Mouse (Mus musculus) intestine, embryonic 16.5 days (tissue): Measurements from ENCODE around the gene Cdh4. TPM values are rescaled to one million over a fixed set of nuclear protein-coding genes. Genes with fewer than 3 reads are reported as not detected.

Source experiments
- ATAC-seq: fragments of 200-750 bp; cut with Nextera tagmentation; 2 replicates; pipeline ENCODE4 v1.8.0; 2017; ENCODE audit warnings: moderate TSS enrichment, moderate library complexity
- H3K27ac ChIP-seq: fragments of 300-500 bp; sonication (generic); 2 replicates; pipeline ENCODE4 v1.5.1; 2014; ENCODE audit warnings: mild to moderate bottlenecking, low read length
- H3K27me3 ChIP-seq: fragments of 300-500 bp; sonication (generic); replicated peaks from 2 replicates; pipeline ENCODE4 v1.6.1; 2014; ENCODE audit warnings: low read length, control low read depth, mixed read lengths; ENCODE audit not compliant: control insufficient read depth, insufficient read depth
- H3K36me3 ChIP-seq: fragments of 300-500 bp; sonication (generic); 2 replicates; pipeline ENCODE4 v1.6.1; 2014; ENCODE audit warnings: low read length, control low read depth; ENCODE audit not compliant: control insufficient read depth, insufficient read depth
- H3K4me1 ChIP-seq: fragments of 300-500 bp; sonication (generic); 2 replicates; pipeline ENCODE4 v1.6.1; 2014; ENCODE audit warnings: low read length, control low read depth, mixed read lengths; ENCODE audit not compliant: control insufficient read depth, insufficient read depth
- H3K4me2 ChIP-seq: fragments of 300-500 bp; sonication (generic); 2 replicates; pipeline ENCODE4 v1.6.1; 2014; ENCODE audit warnings: low read depth, low read length, control low read depth
- H3K4me3 ChIP-seq: fragments of 300-500 bp; sonication (generic); 2 replicates; pipeline ENCODE4 v1.5.1; 2014; ENCODE audit warnings: mild to moderate bottlenecking, low read length
- H3K9ac ChIP-seq: fragments of 300-500 bp; sonication (generic); 2 replicates; pipeline ENCODE4 v1.6.1; 2014; ENCODE audit warnings: low read depth, low read length
- H3K9me3 ChIP-seq: fragments of 300-500 bp; sonication (generic); 2 replicates; pipeline ENCODE4 v1.6.1; 2016; ENCODE audit warnings: low read length, control low read depth; ENCODE audit not compliant: control insufficient read depth
- WGBS: fragments of 180-500 bp; shearing (Covaris S2); extraction: QIAGEN DNeasy Blood & Tissue Kit; methylation state at CpG from one replicate; pipeline ENCODE4 v1.1.7; 2014; 5-methylcytosine and 5-hydroxymethylcytosine counted together
- polyA plus RNA-seq: library from polyadenylated mRNA; unstranded; fragments of >200 nt; fragmentation: Nextera tagmentation; extraction: Ambion mirVana; gene quantifications from 2 replicates; pipeline ENCODE4 v1.2.1, GENCODE M21; 2015

The Cdh4 gene
- polyA plus RNA-seq, 1 experiment from 2014 or later, result 2.2 TPM

- H3K9me3 ChIP-seq, result no peaks in the 10 kb centered on the region
- no peak for ATAC-seq
These were observed 164.1 kb downstream of the Cdh4 start for GRCm38 (mm10) chr2:179606341-179606740.

GRCm38 (mm10) chr2:179615906-179616305 lies 173.7 kb downstream of the Cdh4 start:
- Histone ChIP-seq H3K4me3 (no peak overlapping the region), H3K36me3 (no peaks in the 10 kb centered on the region), H3K9me3 (no peaks in the 10 kb centered on the region), H3K27ac (no peak overlapping the region), H3K4me2 (no peak overlapping the region), H3K27me3 (no peaks in the 10 kb centered on the region), H3K9ac (no peak overlapping the region), H3K4me1 (no peaks in the 10 kb centered on the region)
- WGBS, result 56% methylated on average over 5 of the region's 5 CpGs
- ATAC-seq, result no peak

More at GRCm38 (mm10) chr2:179606341-179606740, 164.1 kb downstream of the Cdh4 start:
- Histone ChIP-seq H3K27ac (no peak overlapping the region), H3K9ac (no peak overlapping the region), H3K4me2 (no peak overlapping the region), H3K27me3 (no peaks in the 10 kb centered on the region), H3K4me3 (no peak overlapping the region), H3K4me1 (no peaks in the 10 kb centered on the region), H3K36me3 (no peaks in the 10 kb centered on the region)
- WGBS, result 84% methylated on average over 2 of the region's 2 CpGs

DNA sequence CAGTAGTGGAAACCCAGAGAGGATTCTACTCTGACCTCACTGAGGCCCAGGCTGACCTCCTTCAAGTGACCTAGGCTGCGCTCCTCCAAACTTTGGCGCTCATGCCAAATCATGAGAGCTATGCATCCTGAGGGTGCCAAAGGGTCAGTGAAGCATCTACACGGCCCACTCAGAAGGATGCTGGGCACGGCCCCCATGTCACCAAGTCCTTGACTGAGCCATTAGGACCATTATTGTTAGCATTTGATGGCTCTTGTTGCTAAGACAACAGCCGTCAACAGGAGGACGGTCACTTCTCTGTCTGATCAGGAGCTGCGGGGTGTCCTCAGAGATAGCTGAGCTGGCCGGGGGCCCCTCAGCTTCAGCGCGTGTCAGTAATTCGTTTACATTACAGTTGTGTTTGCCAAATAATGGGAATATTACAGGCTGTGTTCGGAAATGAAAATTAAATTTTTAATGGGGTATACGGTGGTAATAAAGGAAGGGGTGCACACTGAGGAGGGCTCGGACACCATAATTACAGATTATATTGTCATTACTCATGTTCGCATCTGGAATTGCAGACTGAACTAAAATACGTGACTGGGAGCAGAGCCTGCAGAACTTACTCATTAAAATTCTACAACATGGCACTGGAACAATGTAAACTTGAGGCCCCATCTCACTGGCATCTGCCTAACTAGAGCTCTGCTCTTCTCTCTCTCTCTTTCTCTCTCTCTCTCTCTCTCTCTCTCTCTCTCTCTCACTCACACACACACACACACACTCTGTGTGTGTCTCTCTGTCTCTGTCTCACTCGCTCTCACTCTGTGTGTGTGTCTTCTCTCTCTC lies 181.6 kb downstream of the Cdh4 start:
- no peak overlapping the region for H3K9ac ChIP-seq
- H3K4me2 ChIP-seq, result no peak overlapping the region
- WGBS, result 63% methylated on average over 17 of the region's 17 CpGs
- no peak overlapping the region for H3K27ac ChIP-seq
- no peak overlapping the region for H3K4me3 ChIP-seq
- H3K4me1 ChIP-seq, result no peaks in the 10 kb centered on the region
- no peaks in the 10 kb centered on the region for H3K27me3 ChIP-seq
- H3K9me3 ChIP-seq, result no peaks in the 10 kb centered on the region
- ATAC-seq, result no peak
- no peaks in the 10 kb centered on the region for H3K36me3 ChIP-seq

GRCm38 (mm10) chr2:179627563-179627962 lies 185.3 kb downstream of the Cdh4 start:
- Histone ChIP-seq H3K27me3 (no peaks in the 10 kb centered on the region), H3K27ac (no peak overlapping the region), H3K4me2 (no peak overlapping the region), H3K4me3 (no peak overlapping the region), H3K36me3 (no peaks in the 10 kb centered on the region), H3K4me1 (no peaks in the 10 kb centered on the region), H3K9me3 (no peaks in the 10 kb centered on the region), H3K9ac (no peak overlapping the region)
- ATAC-seq, result no peak
- WGBS, result 76% methylated on average over 2 of the region's 2 CpGs

DNA sequence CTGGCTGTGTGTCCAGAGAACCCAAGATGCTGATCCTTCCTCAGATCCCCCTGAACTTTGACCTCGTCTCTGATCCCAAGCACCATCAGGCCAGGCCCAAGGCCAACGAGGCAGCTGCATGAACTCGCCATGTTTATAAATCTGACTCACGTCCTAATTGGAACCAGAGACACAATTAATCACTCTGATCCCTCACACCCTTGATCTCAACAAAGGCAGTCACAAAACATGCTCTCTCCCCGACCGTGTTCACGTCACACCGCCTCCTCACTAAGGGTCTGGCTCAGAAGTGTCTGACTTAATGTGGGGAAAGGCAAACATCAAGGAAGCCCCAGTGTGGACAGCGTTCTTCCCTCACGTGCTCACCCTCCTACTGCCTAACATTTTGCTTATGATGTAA lies 188.5 kb downstream of the Cdh4 start:
- no peak for ATAC-seq
- Histone ChIP-seq H3K27me3 (no peaks in the 10 kb centered on the region), H3K9me3 (no peaks in the 10 kb centered on the region), H3K4me1 (no peaks in the 10 kb centered on the region), H3K4me2 (no peak overlapping the region), H3K36me3 (no peaks in the 10 kb centered on the region), H3K4me3 (no peak overlapping the region), H3K9ac (no peak overlapping the region), H3K27ac (no peak overlapping the region)
- WGBS, result 45% methylated on average over 10 of the region's 10 CpGs

GRCm38 (mm10) chr2:179640576-179641301 lies 198.5 kb downstream of the Cdh4 start:
- no peaks in the 10 kb centered on the region for H3K27me3 ChIP-seq
- no peak overlapping the region for H3K9ac ChIP-seq
- H3K27ac ChIP-seq, result no peak overlapping the region
- no peak overlapping the region for H3K4me3 ChIP-seq
- H3K36me3 ChIP-seq, result no peaks in the 10 kb centered on the region
- no peak for ATAC-seq
- WGBS, result 79% methylated on average over 15 of the region's 15 CpGs
- H3K4me2 ChIP-seq, result no peak overlapping the region
- H3K4me1 ChIP-seq, result no peaks in the 10 kb centered on the region
- no peaks in the 10 kb centered on the region for H3K9me3 ChIP-seq

- no peaks in the 10 kb centered on the region for H3K36me3 ChIP-seq
- H3K27ac ChIP-seq, result no peak overlapping the region
These were observed 206.5 kb downstream of the Cdh4 start for GRCm38 (mm10) chr2:179648573-179649263.

GRCm38 (mm10) chr2:179649370-179649769 lies 207.1 kb downstream of the Cdh4 start:
- H3K4me3 ChIP-seq, result no peak overlapping the region
- no peak overlapping the region for H3K4me2 ChIP-seq
- no peak overlapping the region for H3K9ac ChIP-seq
- no peaks in the 10 kb centered on the region for H3K36me3 ChIP-seq
- H3K27ac ChIP-seq, result no peak overlapping the region
- H3K27me3 ChIP-seq, result no peaks in the 10 kb centered on the region
- no peak for ATAC-seq
- 58% methylated on average over 4 of the region's 4 CpGs for WGBS
- H3K9me3 ChIP-seq, result no peaks in the 10 kb centered on the region
- H3K4me1 ChIP-seq, result no peaks in the 10 kb centered on the region

More at GRCm38 (mm10) chr2:179648573-179649263, 206.5 kb downstream of the Cdh4 start:
- H3K4me1 ChIP-seq, result no peaks in the 10 kb centered on the region
- no peak overlapping the region for H3K4me3 ChIP-seq
- H3K9ac ChIP-seq, result no peak overlapping the region
- no peaks in the 10 kb centered on the region for H3K9me3 ChIP-seq
- WGBS, result 82% methylated on average over 20 of the region's 20 CpGs
- H3K4me2 ChIP-seq, result no peak overlapping the region
- no peaks in the 10 kb centered on the region for H3K27me3 ChIP-seq
- no peak for ATAC-seq

DNA sequence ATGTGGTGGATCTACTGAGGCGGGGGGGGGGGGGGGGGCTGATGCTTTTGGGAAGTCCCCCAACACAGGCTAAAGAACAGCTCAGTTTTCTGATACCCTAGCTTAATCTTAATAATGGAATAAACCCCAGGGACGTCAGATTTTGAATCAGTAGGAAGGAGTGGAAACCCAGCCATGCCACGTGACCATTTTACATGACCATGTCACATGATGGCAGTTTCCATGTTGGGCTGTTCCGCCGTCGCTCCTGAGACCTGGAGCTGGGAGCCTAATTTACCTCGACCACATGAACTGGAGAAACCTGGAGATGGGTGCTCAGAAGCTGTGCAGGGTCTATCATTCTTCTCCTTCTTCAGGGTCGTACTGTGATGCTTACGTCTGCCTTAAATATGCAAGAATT lies 207.9 kb downstream of the Cdh4 start:
- no peaks in the 10 kb centered on the region for H3K27me3 ChIP-seq
- ATAC-seq, result no peak
- 88% methylated on average over 9 of the region's 9 CpGs for WGBS
- no peaks in the 10 kb centered on the region for H3K9me3 ChIP-seq
- H3K4me3 ChIP-seq, result no peak overlapping the region
- no peaks in the 10 kb centered on the region for H3K36me3 ChIP-seq
- no peak overlapping the region for H3K9ac ChIP-seq
- no peaks in the 10 kb centered on the region for H3K4me1 ChIP-seq
- no peak overlapping the region for H3K27ac ChIP-seq
- H3K4me2 ChIP-seq, result no peak overlapping the region
